ENCODE assay signal across 9 mouse cellular contexts in the genomic region with DNA sequence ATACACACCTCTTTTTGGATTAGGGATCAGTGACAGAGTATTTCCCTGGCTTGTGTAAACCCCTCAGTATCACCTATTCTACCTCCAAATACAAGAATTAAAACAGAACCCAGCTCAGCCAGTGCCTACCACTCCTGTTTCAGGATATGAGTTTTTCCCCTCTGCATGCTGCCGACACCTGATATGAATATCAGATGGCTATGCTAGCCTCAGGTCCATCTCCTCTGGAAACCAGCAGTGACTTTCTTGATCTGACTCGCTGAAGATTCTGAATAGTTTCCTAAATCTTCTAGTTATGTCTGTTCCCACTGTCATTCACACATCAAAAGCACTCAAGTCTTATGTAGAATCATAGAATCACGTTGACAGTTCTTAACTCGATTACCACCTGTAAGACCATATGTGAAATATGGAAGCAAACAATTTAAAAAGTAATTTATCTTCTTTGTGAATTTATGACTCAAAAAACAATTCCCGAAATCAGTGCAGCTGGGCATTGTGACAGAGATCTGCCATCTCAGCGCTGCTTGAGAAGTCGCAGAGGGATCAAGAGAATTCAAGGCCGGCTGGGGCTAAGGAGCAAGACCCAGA. TPM values are rescaled to one million over a fixed set of nuclear protein-coding genes. Genes with fewer than 3 reads are reported as not detected.
DNase-seq lines count a peak whose midpoint lies in the region; ATAC-seq and TF ChIP-seq lines count a peak whose summit lies in the region.
"Had no signal": no experiment of that assay in that cellular context is flagged by ENCODE, and none has a peak within 500 bp of the region (broad histone marks: within the 10 kb centered on the region; RNA-seq: fewer than 3 reads in every experiment).

No protein-coding gene starts in this region.

- no peak for TF ChIP-seq POLR2A in cortical plate, adult 2 months (IDR thresholded peaks at IDR 0.05; ENCODE audit: extremely low read depth, insufficient read depth, low read length)

- no peaks in the 10 kb centered on the region for H3K27me3 ChIP-seq in kidney, postnatal 0 days (ENCODE audit: insufficient read depth, low read length)
- no peaks in the 10 kb centered on the region for H3K27me3 ChIP-seq in hindbrain, embryonic 12.5 days
- H3K27me3 ChIP-seq in midbrain, embryonic 12.5 days = no peaks in the 10 kb centered on the region

- H3K9me3 ChIP-seq in kidney, postnatal 0 days (replicated peaks; ENCODE audit: low read length) = no peaks in the 10 kb centered on the region
- no peaks in the 10 kb centered on the region for H3K9me3 ChIP-seq in hindbrain, embryonic 12.5 days (replicated peaks)
- H3K9me3 ChIP-seq in midbrain, embryonic 12.5 days = no peaks in the 10 kb centered on the region

- WGBS in kidney, postnatal 0 days = 35% methylated on average over 8 of the region's 8 CpGs
- 59% methylated on average over 8 of the region's 8 CpGs for WGBS in hindbrain, embryonic 12.5 days
- WGBS in midbrain, embryonic 12.5 days = 55% methylated on average over 8 of the region's 8 CpGs

- no peak for ATAC-seq in kidney, postnatal 0 days (replicated peaks; ENCODE audit: low FRiP score, low read depth)
- no peak for ATAC-seq in hindbrain, embryonic 12.5 days (ENCODE audit: low FRiP score)
- ATAC-seq in midbrain, embryonic 12.5 days (ENCODE audit: low FRiP score, low read depth) = no peak

- H3K9ac ChIP-seq in kidney, postnatal 0 days (ENCODE audit: low read depth, low read length) = no peak overlapping the region; the same call in 1 of the 2 replicates
- no peak overlapping the region for H3K9ac ChIP-seq in hindbrain, embryonic 12.5 days
- peak overlapping the region; percentile 65; the same call in 1 of the 2 replicates for H3K9ac ChIP-seq in midbrain, embryonic 12.5 days (replicated peaks)

- H3K4me1 ChIP-seq in kidney, postnatal 0 days (replicated peaks; ENCODE audit: insufficient read depth, low read length) = no peaks in the 10 kb centered on the region
- H3K4me1 ChIP-seq in cortical plate, adult 2 months (ENCODE audit: control insufficient read depth, insufficient read depth, low read length) = peaks cover 1% of the 10 kb centered on the region; the same call in 1 of the 2 replicates
- H3K4me1 ChIP-seq in hindbrain, embryonic 12.5 days = peaks cover 4% of the 10 kb centered on the region; the same call in 1 of the 2 replicates
- H3K4me1 ChIP-seq in midbrain, embryonic 12.5 days = peaks cover 7% of the 10 kb centered on the region; the same call in 1 of the 2 replicates

- H3K4me2 ChIP-seq in kidney, postnatal 0 days (ENCODE audit: low read length) = peak overlapping the region; percentile 70
- peak overlapping the region; percentile 76 for H3K4me2 ChIP-seq in hindbrain, embryonic 12.5 days (replicated peaks)
- H3K4me2 ChIP-seq in midbrain, embryonic 12.5 days (replicated peaks) = peak overlapping the region; percentile 68

- no peaks in the 10 kb centered on the region for H3K36me3 ChIP-seq in kidney, postnatal 0 days (ENCODE audit: insufficient read depth, low read length)
- H3K36me3 ChIP-seq in hindbrain, embryonic 12.5 days = no peaks in the 10 kb centered on the region
- no peaks in the 10 kb centered on the region for H3K36me3 ChIP-seq in midbrain, embryonic 12.5 days

- TF ChIP-seq CTCF in kidney, postnatal 0 days (IDR thresholded peaks at IDR 0.05; ENCODE audit: low read depth) = no peak
- no peak for TF ChIP-seq CTCF in cortical plate, adult 2 months (IDR thresholded peaks at IDR 0.05; ENCODE audit: extremely low read depth, insufficient read depth, low read length)

- peak; percentile 3 for DNase-seq in kidney, postnatal 0 days (ENCODE audit: low spot score)
- DNase-seq in kidney, postnatal 14 days = no peak
- no peak for DNase-seq in frontal cortex, postnatal 10 days (ENCODE audit: low spot score in 2 of 2)
- DNase-seq in spleen, adult 18-20 months = no peak
- no peak for DNase-seq in adipocyte (ENCODE audit: low spot score)

- H3K4me3 ChIP-seq in kidney, postnatal 0 days (replicated peaks; ENCODE audit: low read depth, low read length) = peak overlapping the region; percentile 43; the same call in 1 of the 2 replicates
- peak overlapping the region; percentile 63; the same call in 1 of the 2 replicates for H3K4me3 ChIP-seq in cortical plate, adult 2 months (ENCODE audit: insufficient read depth, low read length)
- peak overlapping the region; percentile 47; the same call in 1 of the 2 replicates for H3K4me3 ChIP-seq in hindbrain, embryonic 12.5 days
- H3K4me3 ChIP-seq in midbrain, embryonic 12.5 days = peak overlapping the region; percentile 52; the same call in 1 of the 2 replicates

- H3K27ac ChIP-seq in kidney, postnatal 0 days = peak overlapping the region; percentile 93
- H3K27ac ChIP-seq in cortical plate, adult 2 months (ENCODE audit: insufficient read depth, low read length) = peak overlapping the region; percentile 92
- H3K27ac ChIP-seq in hindbrain, embryonic 12.5 days = no peak overlapping the region
- peak overlapping the region; percentile 85 for H3K27ac ChIP-seq in midbrain, embryonic 12.5 days (replicated peaks)

RNA-seq across cellular contexts. Expression of gene Mettl7a1, which starts 0.4 kb away (rescaled TPM):
- 14.3 and 15.0 TPM in 2 replicates for polyA plus RNA-seq in kidney, postnatal 0 days (2015; fragmentation: Nextera tagmentation; extraction: Ambion mirVana)
- polyA plus RNA-seq in cortical plate, adult 2 months (2012; rRNA removed) = 37.9 and 39.5 TPM in 2 replicates
- polyA plus RNA-seq in hindbrain, embryonic 12.5 days (2016; fragmentation: Nextera tagmentation; extraction: Ambion mirVana) = 3.9 and 4.8 TPM in 2 replicates
- 4.5 and 4.7 TPM in 2 replicates for polyA plus RNA-seq in midbrain, embryonic 12.5 days (2016; fragmentation: Nextera tagmentation; extraction: Ambion mirVana)

RNA-seq across cellular contexts. Expression of gene Tmprss12, which starts 22.9 kb away (rescaled TPM):
- polyA plus RNA-seq in kidney, postnatal 0 days (2015; fragmentation: Nextera tagmentation; extraction: Ambion mirVana) = not detected in 2 replicates
- polyA plus RNA-seq in cortical plate, adult 2 months (2012; rRNA removed) = not detected in 2 replicates
- polyA plus RNA-seq in hindbrain, embryonic 12.5 days (2016; fragmentation: Nextera tagmentation; extraction: Ambion mirVana) = not detected in 2 replicates
- polyA plus RNA-seq in midbrain, embryonic 12.5 days (2016; fragmentation: Nextera tagmentation; extraction: Ambion mirVana) = not detected in 2 replicates
- polyA plus RNA-seq: activated CD4-positive, CD25-positive, alpha-beta regulatory T cell, adult 4 months had no signal

RNA-seq across cellular contexts. Expression of gene Mettl7a3, which starts 31.2 kb away (rescaled TPM):
- 0.23 and 0.41 TPM in 2 replicates for polyA plus RNA-seq in kidney, postnatal 0 days (2015; fragmentation: Nextera tagmentation; extraction: Ambion mirVana)
- polyA plus RNA-seq in cortical plate, adult 2 months (2012; rRNA removed) = 0.38 and 0.75 TPM in 2 replicates
- polyA plus RNA-seq in hindbrain, embryonic 12.5 days (2016; fragmentation: Nextera tagmentation; extraction: Ambion mirVana) = 0.17 and 0.22 TPM in 2 replicates
- polyA plus RNA-seq in midbrain, embryonic 12.5 days (2016; fragmentation: Nextera tagmentation; extraction: Ambion mirVana) = not detected in 2 replicates
- polyA plus RNA-seq: activated CD4-positive, CD25-positive, alpha-beta regulatory T cell, adult 4 months had no signal

RNA-seq across cellular contexts. Expression of gene Methig1, which starts 49.4 kb away (rescaled TPM):
- polyA plus RNA-seq in kidney, postnatal 0 days (2015; fragmentation: Nextera tagmentation; extraction: Ambion mirVana) = 1.9 and 2.0 TPM in 2 replicates
- polyA plus RNA-seq in cortical plate, adult 2 months (2012; rRNA removed) = not detected in 2 replicates
- polyA plus RNA-seq in hindbrain, embryonic 12.5 days (2016; fragmentation: Nextera tagmentation; extraction: Ambion mirVana) = 0.16 TPM in 1 of 2 replicates, not detected in the other
- not detected in 2 replicates for polyA plus RNA-seq in midbrain, embryonic 12.5 days (2016; fragmentation: Nextera tagmentation; extraction: Ambion mirVana)
- polyA plus RNA-seq: activated CD4-positive, CD25-positive, alpha-beta regulatory T cell, adult 4 months had no signal

RNA-seq across cellular contexts. Expression of gene Mettl7a2, which starts 49.5 kb away (rescaled TPM):
- polyA plus RNA-seq in kidney, postnatal 0 days (2015; fragmentation: Nextera tagmentation; extraction: Ambion mirVana) = 1.8 and 2.8 TPM in 2 replicates
- polyA plus RNA-seq in cortical plate, adult 2 months (2012; rRNA removed) = not detected in 2 replicates
- polyA plus RNA-seq in hindbrain, embryonic 12.5 days (2016; fragmentation: Nextera tagmentation; extraction: Ambion mirVana) = not detected in 2 replicates
- not detected in 2 replicates for polyA plus RNA-seq in midbrain, embryonic 12.5 days (2016; fragmentation: Nextera tagmentation; extraction: Ambion mirVana)
- polyA plus RNA-seq: activated CD4-positive, CD25-positive, alpha-beta regulatory T cell, adult 4 months had no signal
